Mouse (Mus musculus) monocyte, adult 2 months (primary cell): Measurements from ENCODE around the gene Selenoh.
A peak's percentile ranks its signal among the peaks of the same experiment; 100 is the strongest.

Experiments
- DNase-seq, 2 experiments: peaks; one replicate each; pipeline ENCODE4 v3.0.0; 2022; ENCODE audit warnings: low spot score in 2 of 2, low read depth in 1 of 2

Gene Selenoh

GRCm38 (mm10) chr2:84670569-84670933 lies at the start of gene Selenoh:
Gene Selenoh (minus strand): TSS chr2:84670770.
- DNase-seq, result peak; percentile 26 to 44

- DNase-seq, result no peak
Measured at GRCm38 (mm10) chr2:84717357-84717756, 46.8 kb upstream of the Selenoh start.

GRCm38 (mm10) chr2:84716423-84717355 lies 46.1 kb upstream of the Selenoh start:
- no peak for DNase-seq

- no peak for DNase-seq
Measured at GRCm38 (mm10) chr2:84715562-84716361, 45.2 kb upstream of the Selenoh start.

GRCm38 (mm10) chr2:84714811-84715561 lies 44.4 kb upstream of the Selenoh start, which contains the start of gene Zdhhc5:
Gene Zdhhc5 (minus strand): TSS chr2:84715180.
- DNase-seq, result peak; percentile 97 to 99

- DNase-seq, result peak in 1 of 2 experiments; percentile 26
Measured at GRCm38 (mm10) chr2:84714422-84714810, 43.8 kb upstream of the Selenoh start.

- DNase-seq, result no peak
Measured at GRCm38 (mm10) chr2:84711898-84712297, 41.3 kb upstream of the Selenoh start.

- DNase-seq, result no peak
Measured at GRCm38 (mm10) chr2:84707523-84707922, 37.0 kb upstream of the Selenoh start.

GRCm38 (mm10) chr2:84705295-84705694 lies 34.7 kb upstream of the Selenoh start:
- DNase-seq, result no peak

GRCm38 (mm10) chr2:84704329-84704728 lies 33.8 kb upstream of the Selenoh start:
- no peak for DNase-seq

- no peak for DNase-seq
Measured at GRCm38 (mm10) chr2:84703497-84703896, 32.9 kb upstream of the Selenoh start.

- DNase-seq, result no peak
Measured at GRCm38 (mm10) chr2:84695007-84695695, 24.6 kb upstream of the Selenoh start.

GRCm38 (mm10) chr2:84690050-84690449 lies 19.5 kb upstream of the Selenoh start:
- DNase-seq, result no peak

GRCm38 (mm10) chr2:84688080-84688844 lies 17.7 kb upstream of the Selenoh start:
- DNase-seq, result no peak

GRCm38 (mm10) chr2:84682605-84683183 lies 12.1 kb upstream of the Selenoh start:
- no peak for DNase-seq

- no peak for DNase-seq
Measured at GRCm38 (mm10) chr2:84679016-84679415, 8.4 kb upstream of the Selenoh start, which contains the start of gene Tmx2. Gene Tmx2 (minus strand): TSS chr2:84679140.

GRCm38 (mm10) chr2:84677968-84678880 lies 7.7 kb upstream of the Selenoh start, which contains the start of the genes Gm28635 and Med19:
Gene Gm28635 (minus strand): TSS chr2:84678041.
Gene Med19 (plus strand): TSS chr2:84678402.
- peak; percentile 85 to 94 for DNase-seq

- DNase-seq, result no peak
Measured at GRCm38 (mm10) chr2:84677270-84677967, 6.8 kb upstream of the Selenoh start.
